Mouse (Mus musculus) brain, embryonic 14.5 days (tissue): ENCODE results near the gene Map3k3.

Source experiments
- CTCF ChIP-seq: fragments of 200-500 bp; IDR thresholded peaks from 2 replicates; pipeline ENCODE4 v1.5.1; 2012; ENCODE audit warnings: inconsistent platforms, mild to moderate bottlenecking, moderate library complexity, borderline replicate concordance; ENCODE audit not compliant: insufficient read depth, insufficient read length; ENCODE audit errors: extremely low read depth
- POLR2A ChIP-seq: fragments of 200-500 bp; IDR thresholded peaks from 2 replicates; pipeline ENCODE4 v1.6.1; 2012; ENCODE audit warnings: mild to moderate bottlenecking, inconsistent platforms, borderline replicate concordance; ENCODE audit not compliant: poor library complexity, insufficient read depth, insufficient read length, severe bottlenecking; ENCODE audit errors: extremely low read depth

DNA sequence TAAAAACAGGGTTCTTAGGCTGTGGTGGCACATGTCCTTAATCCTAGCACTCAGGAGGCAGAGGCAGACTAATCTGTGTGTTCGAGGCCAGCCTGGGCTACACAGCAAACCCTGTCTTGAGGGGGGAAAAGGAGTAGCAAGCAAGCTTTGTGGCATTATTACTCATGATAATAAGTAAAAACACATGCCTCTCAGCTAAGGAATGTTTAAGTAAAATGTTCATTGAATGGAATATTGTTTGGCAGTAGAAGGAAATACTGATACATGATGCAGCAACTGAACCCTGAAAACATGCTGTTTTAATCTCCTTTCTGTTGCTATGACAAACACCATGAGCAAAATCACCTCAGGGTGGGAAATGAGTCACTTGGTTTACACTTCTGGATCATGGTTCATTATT, 23.1 kb upstream of the Map3k3 start:
- TF ChIP-seq CTCF (no peak), POLR2A (no peak)
